Mouse (Mus musculus) MEL (cell line): Measurements from ENCODE around the gene Il9r. TPM values are rescaled to one million over a fixed set of nuclear protein-coding genes. Genes with fewer than 3 reads are reported as not detected.

Experiments
- DNase-seq: peaks from one replicate; pipeline ENCODE4 v3.0.0; 2011; ENCODE audit warnings: low read depth, low spot score
- H3K27ac ChIP-seq: 2 replicates; pipeline ENCODE4 v1.5.1; 2012; ENCODE audit warnings: low read depth, mild to moderate bottlenecking, control low read depth, low read length, moderate library complexity; ENCODE audit not compliant: control insufficient read depth
- H3K27me3 ChIP-seq, 2 experiments: fragments of 150-350 bp in 1 of 2; sonication (generic) in 1 of 2; 2 replicates each; pipeline ENCODE4 v1.6.1; 2012; ENCODE audit warnings: low read length in 2 of 2, mild to moderate bottlenecking in 2 of 2, improper control_type of control experiment in 1 of 2, moderate library complexity in 1 of 2; ENCODE audit not compliant: insufficient read depth in 2 of 2, control insufficient read depth in 1 of 2
- H3K36me3 ChIP-seq, 2 experiments: 2 replicates each; pipeline ENCODE4 v1.6.1; 2012 to 2014; ENCODE audit warnings: low read length in 2 of 2, improper control_type of control experiment in 1 of 2, inconsistent platforms in 1 of 2, mild to moderate bottlenecking in 1 of 2; ENCODE audit not compliant: insufficient read depth in 2 of 2, control insufficient read depth in 1 of 2
- H3K4me1 ChIP-seq, 2 experiments: fragments of 150-350 bp in 1 of 2; sonication (generic) in 1 of 2; 2 replicates each; pipeline ENCODE4 v1.6.1; 2012; ENCODE audit warnings: low read length in 2 of 2, improper control_type of control experiment in 1 of 2, mild to moderate bottlenecking in 1 of 2; ENCODE audit not compliant: insufficient read depth in 2 of 2, control insufficient read depth in 1 of 2
- H3K4me3 ChIP-seq, 2 experiments: fragments of 150-350 bp in 1 of 2; sonication (generic) in 1 of 2; 2 replicates each; pipeline ENCODE4 v1.5.1; 2012; ENCODE audit warnings: low read depth in 2 of 2, low read length in 2 of 2, mild to moderate bottlenecking in 2 of 2, moderate library complexity in 2 of 2, control low read depth in 1 of 2, improper control_type of control experiment in 1 of 2; ENCODE audit not compliant: control insufficient read depth in 1 of 2, insufficient read depth in 1 of 2
- H3K79me2 ChIP-seq: 2 replicates; pipeline ENCODE4 v1.6.1; 2012; ENCODE audit warnings: mild to moderate bottlenecking, low read length, moderate library complexity; ENCODE audit not compliant: control insufficient read depth, poor library complexity, insufficient read depth
- H3K9ac ChIP-seq: 2 replicates; pipeline ENCODE4 v1.6.1; 2012; ENCODE audit warnings: low read depth, mild to moderate bottlenecking, control low read depth, low read length, moderate library complexity; ENCODE audit not compliant: control insufficient read depth, poor library complexity, severe bottlenecking
- H3K9me3 ChIP-seq: fragments of 150-350 bp; sonication (generic); replicated peaks from 2 replicates; pipeline ENCODE4 v1.6.1; 2012; ENCODE audit warnings: mild to moderate bottlenecking, low read length, improper control_type of control experiment, moderate library complexity; ENCODE audit not compliant: insufficient read depth
- BHLHE40 ChIP-seq: IDR thresholded peaks from 2 replicates; pipeline ENCODE4 v1.6.1; 2012; ENCODE audit warnings: low read depth, mild to moderate bottlenecking, inconsistent platforms, low read length, improper control_type of control experiment, borderline replicate concordance
- CTCF ChIP-seq, 3 experiments: IDR thresholded peaks in 2 of 3; conservative IDR thresholded peaks in 1 of 3; 2 replicates each; pipeline ENCODE4 v1.5.1; 2011 to 2012; ENCODE audit warnings: low read length in 3 of 3, low read depth in 2 of 3, mild to moderate bottlenecking in 2 of 3, improper control_type of control experiment in 1 of 3, inconsistent platforms in 1 of 3, mixed read lengths in 1 of 3, moderate library complexity in 1 of 3; ENCODE audit not compliant: control insufficient read depth in 1 of 3, insufficient read depth in 1 of 3, poor library complexity in 1 of 3, severe bottlenecking in 1 of 3
- E2F4 ChIP-seq: IDR thresholded peaks from 2 replicates; pipeline ENCODE4 v1.6.1; 2011; ENCODE audit warnings: low read depth, low read length, improper control_type of control experiment, borderline replicate concordance
- EP300 ChIP-seq, 2 experiments: IDR thresholded peaks; 2 replicates each; pipeline ENCODE4 v1.6.1; 2011; ENCODE audit warnings: improper control_type of control experiment in 2 of 2, low read length in 2 of 2, low read depth in 1 of 2, mild to moderate bottlenecking in 1 of 2
- ETS1 ChIP-seq: IDR thresholded peaks from 2 replicates; pipeline ENCODE4 v1.6.1; 2012; ENCODE audit warnings: low read depth, mild to moderate bottlenecking, inconsistent platforms, low read length, improper control_type of control experiment, moderate library complexity
- GABPA ChIP-seq: IDR thresholded peaks from 2 replicates; pipeline ENCODE4 v1.6.1; 2012; ENCODE audit warnings: low read depth, mild to moderate bottlenecking, inconsistent platforms, low read length, improper control_type of control experiment, moderate library complexity
- JUND ChIP-seq: IDR thresholded peaks from 2 replicates; pipeline ENCODE4 v1.6.1; 2011; ENCODE audit warnings: low read depth, mild to moderate bottlenecking, improper control_type of control experiment, low read length
- MAZ ChIP-seq: IDR thresholded peaks from 2 replicates; pipeline ENCODE4 v1.6.1; 2012; ENCODE audit warnings: low read depth, mild to moderate bottlenecking, inconsistent platforms, low read length, improper control_type of control experiment
- MXI1 ChIP-seq: IDR thresholded peaks from 2 replicates; pipeline ENCODE4 v1.6.1; 2011; ENCODE audit warnings: mild to moderate bottlenecking, low read depth, low read length, improper control_type of control experiment
- MYB ChIP-seq: IDR thresholded peaks from 2 replicates; pipeline ENCODE4 v1.6.1; 2011; ENCODE audit warnings: mild to moderate bottlenecking, low read depth, low read length, improper control_type of control experiment
- NELFE ChIP-seq: IDR thresholded peaks from 2 replicates; pipeline ENCODE4 v1.6.1; 2011; ENCODE audit warnings: low read depth, low read length, improper control_type of control experiment
- NRF1 ChIP-seq: IDR thresholded peaks from 2 replicates; pipeline ENCODE4 v1.6.1; 2014; ENCODE audit warnings: low read depth, mild to moderate bottlenecking, inconsistent platforms, low read length, improper control_type of control experiment, moderate library complexity; ENCODE audit not compliant: poor library complexity, insufficient read depth, severe bottlenecking
- POLR2A ChIP-seq, 2 experiments: IDR thresholded peaks; 2 replicates each; pipeline ENCODE4 v1.6.1; 2011 to 2012; ENCODE audit warnings: low read length in 2 of 2, mild to moderate bottlenecking in 2 of 2, control low read depth in 1 of 2, improper control_type of control experiment in 1 of 2, low read depth in 1 of 2, moderate library complexity in 1 of 2; ENCODE audit not compliant: control insufficient read depth in 1 of 2, insufficient read depth in 1 of 2, poor library complexity in 1 of 2
- POLR2AphosphoS2 ChIP-seq: IDR thresholded peaks from 2 replicates; pipeline ENCODE4 v1.6.1; 2011; ENCODE audit warnings: low read length, improper control_type of control experiment
- POLR2AphosphoS5 ChIP-seq: IDR thresholded peaks from 2 replicates; pipeline ENCODE4 v1.6.1; 2012; ENCODE audit warnings: low read depth, borderline replicate concordance, mild to moderate bottlenecking, inconsistent platforms, low read length, moderate library complexity, mixed read lengths
- SMC3 ChIP-seq: IDR thresholded peaks from 2 replicates; pipeline ENCODE4 v1.6.1; 2011; ENCODE audit warnings: low read depth, low read length, improper control_type of control experiment
- TBP ChIP-seq: IDR thresholded peaks from 2 replicates; pipeline ENCODE4 v1.8.0; 2011; ENCODE audit warnings: low read depth, low read length, improper control_type of control experiment
- TCF12 ChIP-seq: IDR thresholded peaks from 2 replicates; pipeline ENCODE4 v1.6.1; 2014; ENCODE audit warnings: low read depth, mild to moderate bottlenecking, inconsistent platforms, low read length, improper control_type of control experiment, moderate library complexity
- UBTF ChIP-seq: IDR thresholded peaks from 2 replicates; pipeline ENCODE4 v1.6.1; 2012; ENCODE audit warnings: low read depth, mild to moderate bottlenecking, inconsistent platforms, low read length, improper control_type of control experiment, moderate library complexity, borderline replicate concordance; ENCODE audit not compliant: insufficient read depth
- USF1 ChIP-seq: IDR thresholded peaks from 2 replicates; pipeline ENCODE4 v1.6.1; 2014; ENCODE audit warnings: low read depth, mild to moderate bottlenecking, inconsistent platforms, low read length, improper control_type of control experiment, moderate library complexity
- ZNF384 ChIP-seq: IDR thresholded peaks from 2 replicates; pipeline ENCODE4 v1.6.1; 2012; ENCODE audit warnings: low read depth, mild to moderate bottlenecking, inconsistent platforms, low read length, improper control_type of control experiment
- polyA plus RNA-seq, 2 experiments: library from polyadenylated mRNA; stranded (reverse) in 1 of 2; unstranded in 1 of 2; fragments of >175 nt in 1 of 2; fragments of >200 nt in 1 of 2; gene quantifications; 2 replicates each; pipeline versions ENCODE4 v1.2.1 to v1.2.4; 2012; ENCODE audit warnings: low replicate concordance in 2 of 2, low read depth in 1 of 2; ENCODE audit not compliant: insufficient read length in 2 of 2, insufficient read depth in 1 of 2, missing spikeins in 1 of 2
- total RNA-seq: library from RNA; depleted of rRNA; stranded (reverse); fragments of 300-350 nt; gene quantifications from 2 replicates; pipeline ENCODE4 v1.2.3, GENCODE M21; 2012

Gene Il9r
- total and polyA plus RNA-seq, 3 experiments = 56.9 to 83.8 TPM; not detected in 1

GRCm38 (mm10) chr11:32188881-32189280 is 11.2 kb downstream of the Il9r start:
- no peak overlapping the region for H3K27ac ChIP-seq
- H3K9ac ChIP-seq = no peak overlapping the region
- no peaks in the 10 kb centered on the region for H3K4me1 ChIP-seq
- H3K27me3 ChIP-seq = no peaks in the 10 kb centered on the region
- no peak for TF ChIP-seq POLR2A (IDR thresholded peaks at IDR 0.05; ENCODE audit: control insufficient read depth in 1 of 2, insufficient read depth in 1 of 2, low read depth in 1 of 2, low read length in 2 of 2, poor library complexity in 1 of 2)
- TF ChIP-seq POLR2AphosphoS2 = peak; percentile 16; the same call in 1 of the 2 replicates
- TF ChIP-seq JUND = no peak
- H3K9me3 ChIP-seq = no peaks in the 10 kb centered on the region
- H3K4me3 ChIP-seq = no peak overlapping the region
- no peaks in the 10 kb centered on the region for H3K79me2 ChIP-seq
- H3K36me3 ChIP-seq = peaks cover 0 to 2% of the 10 kb centered on the region in 2 experiments; a peak in 1 of 4 replicates
- DNase-seq = no peak

- no peak for DNase-seq
- Histone ChIP-seq H3K4me3 (no peak overlapping the region), H3K4me1 (no peaks in the 10 kb centered on the region), H3K27ac (no peak overlapping the region), H3K27me3 (no peaks in the 10 kb centered on the region), H3K9me3 (no peaks in the 10 kb centered on the region), H3K79me2 (no peaks in the 10 kb centered on the region), H3K36me3 (peaks cover 0 to 2% of the 10 kb centered on the region in 2 experiments; a peak in 1 of 4 replicates), H3K9ac (no peak overlapping the region)
- TF ChIP-seq NRF1 = no peak
- TF ChIP-seq ETS1 = no peak
- peak; percentile 30 to 46 (median 45) for TF ChIP-seq CTCF (IDR thresholded peaks at IDR 0.05 in 2 of 3, conservative IDR thresholded peaks at IDR 0.05 in 1 of 3; ENCODE audit: control insufficient read depth in 1 of 3, insufficient read depth in 1 of 3, low read depth in 2 of 3, low read length in 3 of 3, poor library complexity in 1 of 3, severe bottlenecking in 1 of 3)
Measured at GRCm38 (mm10) chr11:32187256-32187655, 12.8 kb downstream of the Il9r start.

DNA sequence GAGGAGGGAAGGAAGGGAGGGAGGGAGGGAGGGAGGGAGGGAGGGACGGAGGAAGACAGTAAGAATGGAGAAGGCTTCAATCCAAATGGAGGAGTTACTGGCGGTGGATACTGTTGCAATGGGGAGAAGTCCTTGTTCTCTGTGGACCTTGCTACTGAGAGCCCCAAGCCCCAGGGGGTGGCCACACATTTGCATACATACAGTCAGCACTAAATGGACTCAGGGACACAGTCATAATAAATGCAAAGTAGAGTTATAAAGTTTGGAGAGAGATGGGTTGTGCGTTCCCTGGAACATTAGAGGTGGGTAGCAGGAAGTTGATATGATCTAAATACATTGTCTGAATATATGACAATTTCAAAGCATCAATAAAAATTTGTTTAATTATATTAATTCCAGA is 14.0 kb downstream of the Il9r start:
- H3K36me3 ChIP-seq = peaks cover 0 to 2% of the 10 kb centered on the region in 2 experiments; a peak in 1 of 4 replicates
- H3K79me2 ChIP-seq = no peaks in the 10 kb centered on the region
- H3K9me3 ChIP-seq = no peaks in the 10 kb centered on the region
- H3K27me3 ChIP-seq = no peaks in the 10 kb centered on the region
- TF ChIP-seq MYB = no peak
- TF ChIP-seq, all 39 proteins: peak for 0
- Histone ChIP-seq H3K4me1 (no peaks in the 10 kb centered on the region), H3K9ac (no peak overlapping the region), H3K27ac (no peak overlapping the region), H3K4me3 (no peak overlapping the region)
- DNase-seq = no peak

GRCm38 (mm10) chr11:32184469-32184868 is 15.6 kb downstream of the Il9r start:
- Histone ChIP-seq H3K36me3 (no peaks in the 10 kb centered on the region), H3K27me3 (no peaks in the 10 kb centered on the region)
- TF ChIP-seq MAZ (no peak), BHLHE40 (no peak), POLR2AphosphoS5 (no peak), UBTF (no peak), MXI1 (no peak), MYB (no peak), NELFE (no peak), USF1 (no peak), SMC3 (no peak), EP300 (IDR thresholded peaks at IDR 0.05; ENCODE audit: low read depth in 1 of 2, low read length in 2 of 2) (no peak), TBP (no peak), POLR2A (IDR thresholded peaks at IDR 0.05; ENCODE audit: control insufficient read depth in 1 of 2, insufficient read depth in 1 of 2, low read depth in 1 of 2, low read length in 2 of 2, poor library complexity in 1 of 2) (no peak), TCF12 (no peak), E2F4 (no peak), GABPA (no peak), ZNF384 (no peak)

More at GRCm38 (mm10) chr11:32184469-32184868, 15.6 kb downstream of the Il9r start:
- no peak for DNase-seq
- H3K4me3 ChIP-seq = no peak overlapping the region
- no peak overlapping the region for H3K27ac ChIP-seq
- H3K4me1 ChIP-seq = no peaks in the 10 kb centered on the region
- H3K9me3 ChIP-seq = no peaks in the 10 kb centered on the region
- no peaks in the 10 kb centered on the region for H3K79me2 ChIP-seq
- no peak overlapping the region for H3K9ac ChIP-seq
